Mouse (Mus musculus) embryonic facial prominence, embryonic 11.5 days (tissue): ENCODE measurements around the gene Slc38a6. TPM values are rescaled to one million over a fixed set of nuclear protein-coding genes. Genes with fewer than 3 reads are reported as not detected.

Experiments used
- ATAC-seq: fragments of 200-750 bp; cut with Nextera tagmentation; replicated peaks from 2 replicates; pipeline ENCODE4 v1.8.0; 2017; ENCODE audit warnings: low read depth; ENCODE audit not compliant: insufficient number of reproducible peaks, low FRiP score, low TSS enrichment
- DNase-seq: peaks from one replicate; pipeline ENCODE4 v3.0.0-alpha.2; 2015; ENCODE audit warnings: low spot score
- H3K27ac ChIP-seq: fragments of 300-500 bp; sonication (generic); replicated peaks from 2 replicates; pipeline ENCODE4 v1.5.1; 2014; ENCODE audit warnings: mild to moderate bottlenecking, low read depth, low read length, control low read depth
- H3K27me3 ChIP-seq: fragments of 300-500 bp; sonication (generic); 2 replicates; pipeline ENCODE4 v1.6.1; 2014; ENCODE audit warnings: mild to moderate bottlenecking, low read length, moderate library complexity, mixed read lengths; ENCODE audit not compliant: control insufficient read depth, insufficient read depth
- H3K36me3 ChIP-seq: fragments of 300-500 bp; sonication (generic); replicated peaks from 2 replicates; pipeline ENCODE4 v1.6.1; 2014; ENCODE audit warnings: low read depth, mild to moderate bottlenecking, low read length, moderate library complexity, mixed read lengths; ENCODE audit not compliant: control insufficient read depth, insufficient read depth
- H3K4me1 ChIP-seq: fragments of 300-500 bp; sonication (generic); 2 replicates; pipeline ENCODE4 v1.6.1; 2014; ENCODE audit warnings: low read length, mixed read lengths; ENCODE audit not compliant: control insufficient read depth, insufficient read depth
- H3K4me2 ChIP-seq: fragments of 300-500 bp; sonication (generic); 2 replicates; pipeline ENCODE4 v1.6.1; 2014; ENCODE audit warnings: low read depth, mild to moderate bottlenecking, control low read depth, low read length, moderate library complexity
- H3K4me3 ChIP-seq: fragments of 300-500 bp; sonication (generic); 2 replicates; pipeline ENCODE4 v1.5.1; 2014; ENCODE audit warnings: low read depth, low read length, control low read depth
- H3K9ac ChIP-seq: fragments of 300-500 bp; sonication (generic); replicated peaks from 2 replicates; pipeline ENCODE4 v1.6.1; 2014; ENCODE audit warnings: mild to moderate bottlenecking, control low read depth, low read length
- H3K9me3 ChIP-seq: fragments of 300-500 bp; sonication (generic); replicated peaks from 2 replicates; pipeline ENCODE4 v1.6.1; 2016; ENCODE audit warnings: mild to moderate bottlenecking, low read length, inconsistent platforms, mixed read lengths; ENCODE audit not compliant: control insufficient read depth
- WGBS: fragments of 180-500 bp; shearing (Covaris S2); extraction: QIAGEN DNeasy Blood & Tissue Kit; methylation state at CpG from one replicate; pipeline ENCODE4 v1.1.7; 2014; 5-methylcytosine and 5-hydroxymethylcytosine counted together
- polyA plus RNA-seq: library from polyadenylated mRNA; unstranded; fragments of >200 nt; fragmentation: Nextera tagmentation; extraction: Ambion mirVana; gene quantifications from 2 replicates; pipeline ENCODE4 v1.2.1, GENCODE M21; 2014

The Slc38a6 gene
- polyA plus RNA-seq, 1 experiment from 2014 or later, result 12.8 TPM

DNA sequence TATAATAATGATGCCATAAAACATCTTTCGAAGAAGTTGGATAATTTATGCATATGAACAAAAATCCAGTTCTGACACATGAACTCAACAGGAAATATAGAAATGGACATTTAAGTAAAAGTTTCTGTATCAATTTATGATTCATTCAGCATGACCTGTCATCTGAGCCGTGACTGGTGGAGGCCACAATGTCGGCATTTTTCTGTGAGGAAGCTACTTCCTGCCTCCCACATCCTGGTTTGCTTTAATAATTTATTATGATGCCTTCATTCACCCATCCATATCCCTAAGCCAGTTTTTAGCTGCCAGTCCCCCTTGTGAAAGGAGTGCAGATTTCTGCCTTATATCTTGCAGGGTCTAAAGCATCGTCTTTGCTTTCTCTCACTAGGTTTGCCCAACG lies 91.4 kb downstream of the Slc38a6 start:
- no peak for DNase-seq
- peaks cover 4% of the 10 kb centered on the region; the same call in 1 of the 2 replicates for H3K4me1 ChIP-seq
- no peak overlapping the region for H3K9ac ChIP-seq
- no peaks in the 10 kb centered on the region for H3K36me3 ChIP-seq
- no peak overlapping the region for H3K27ac ChIP-seq
- WGBS, result 87% methylated on average over 5 of the region's 5 CpGs
- H3K9me3 ChIP-seq, result no peaks in the 10 kb centered on the region
- H3K27me3 ChIP-seq, result no peaks in the 10 kb centered on the region
- ATAC-seq, result no peak
- H3K4me3 ChIP-seq, result no peak overlapping the region
- H3K4me2 ChIP-seq, result no peak overlapping the region

DNA sequence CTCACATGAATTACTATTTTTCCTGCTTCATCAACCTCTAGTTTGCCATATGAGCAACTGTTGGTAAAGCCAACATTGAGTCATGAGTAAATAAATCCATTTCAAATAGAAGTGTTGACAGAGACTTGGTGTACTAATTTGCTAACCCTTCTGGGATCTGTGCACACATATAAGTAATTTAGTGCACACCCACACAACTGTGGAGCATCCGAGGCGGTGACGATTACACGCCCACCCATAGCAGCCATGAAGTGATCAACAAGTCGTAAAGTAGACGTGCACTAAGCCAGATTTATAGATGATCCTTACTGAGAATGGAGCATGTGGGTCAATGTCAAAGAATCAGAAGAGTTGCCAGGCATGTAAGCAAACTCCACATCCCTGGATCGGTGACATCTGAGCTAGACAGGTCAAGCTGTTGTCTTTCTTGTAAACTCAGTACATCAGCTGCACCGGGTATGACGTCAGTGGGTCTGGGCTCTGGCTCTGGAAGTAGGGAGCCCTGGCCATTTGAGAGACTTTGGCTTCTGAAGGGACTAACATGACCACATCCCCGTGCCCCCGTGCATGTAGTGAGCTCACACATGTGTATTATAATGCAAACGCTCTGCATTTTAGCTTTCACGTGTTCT lies 92.3 kb downstream of the Slc38a6 start:
- Histone ChIP-seq H3K27ac (no peak overlapping the region), H3K9ac (no peak overlapping the region), H3K4me2 (no peak overlapping the region), H3K27me3 (no peaks in the 10 kb centered on the region), H3K36me3 (no peaks in the 10 kb centered on the region), H3K4me1 (peaks cover 4% of the 10 kb centered on the region; the same call in 1 of the 2 replicates), H3K9me3 (no peaks in the 10 kb centered on the region), H3K4me3 (no peak overlapping the region)
- 92% methylated on average over 13 of the region's 13 CpGs for WGBS
- no peak for DNase-seq
- ATAC-seq, result no peak

DNA sequence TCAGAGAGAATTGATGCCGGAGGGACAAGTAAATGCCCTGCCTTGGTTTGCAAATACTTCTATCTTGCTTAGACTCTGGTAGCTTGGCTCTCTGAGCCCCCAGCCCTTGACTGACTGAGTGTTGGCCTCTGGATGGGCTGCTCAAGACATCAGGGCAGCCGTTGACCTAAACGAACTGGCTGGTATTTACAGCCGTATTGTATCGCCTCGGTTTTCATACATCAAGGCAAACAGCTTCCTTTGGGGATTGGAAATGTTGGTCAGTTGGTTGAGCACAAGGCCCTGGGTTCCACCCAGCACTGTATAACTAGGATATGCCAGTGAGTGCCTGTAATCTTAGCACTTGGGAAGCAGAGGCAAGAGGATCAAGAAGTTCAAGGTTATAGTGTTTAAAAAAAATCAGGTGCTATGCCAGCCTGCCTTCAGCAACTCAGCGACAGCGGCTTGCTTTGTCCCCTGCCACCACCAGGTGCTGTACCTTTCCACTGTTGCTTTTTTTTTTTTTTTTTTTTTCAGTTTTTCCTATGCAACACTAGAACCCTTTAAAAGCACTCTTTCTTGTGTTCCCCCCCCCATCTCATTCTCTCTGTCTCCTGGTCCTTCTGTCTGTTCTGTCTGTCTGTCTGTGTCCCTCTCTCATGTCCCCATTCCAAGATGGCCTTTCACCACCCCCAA lies 94.2 kb downstream of the Slc38a6 start:
- ATAC-seq (no peak), DNase-seq (no peak)
- H3K27me3 ChIP-seq, result no peaks in the 10 kb centered on the region

DNA sequence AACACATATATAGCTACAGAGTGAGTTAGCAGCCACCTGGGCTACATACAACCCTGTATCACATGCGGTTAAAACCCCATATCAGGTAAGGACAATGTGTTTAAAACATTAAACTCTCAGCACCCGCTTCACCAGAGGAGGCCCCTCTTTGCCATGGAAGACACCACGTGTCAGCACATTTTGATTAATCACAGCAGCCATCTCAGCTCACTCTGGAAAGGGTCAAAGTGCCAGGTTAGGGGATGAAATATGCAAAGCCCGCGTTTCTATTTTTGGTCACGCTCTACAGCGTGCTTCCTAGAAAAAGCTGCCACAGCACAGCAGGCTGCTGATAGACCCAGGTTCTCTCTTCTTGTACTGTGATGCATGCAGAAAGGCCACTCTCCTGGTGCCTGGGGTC lies 94.9 kb downstream of the Slc38a6 start:
- no peak overlapping the region for H3K4me3 ChIP-seq
- H3K9ac ChIP-seq, result no peak overlapping the region
- H3K4me2 ChIP-seq, result no peak overlapping the region
- no peak overlapping the region for H3K27ac ChIP-seq
- no peaks in the 10 kb centered on the region for H3K27me3 ChIP-seq
- no peaks in the 10 kb centered on the region for H3K9me3 ChIP-seq
- peaks cover 4% of the 10 kb centered on the region; the same call in 1 of the 2 replicates for H3K4me1 ChIP-seq
- no peak for DNase-seq
- ATAC-seq, result no peak
- 61% methylated on average over 7 of the region's 7 CpGs for WGBS
- H3K36me3 ChIP-seq, result no peaks in the 10 kb centered on the region

More for the DNA sequence above, 94.2 kb downstream of the Slc38a6 start:
- WGBS, result 85% methylated on average over 8 of the region's 8 CpGs
- Histone ChIP-seq H3K4me3 (no peak overlapping the region), H3K9me3 (no peaks in the 10 kb centered on the region), H3K36me3 (no peaks in the 10 kb centered on the region), H3K9ac (no peak overlapping the region), H3K4me2 (no peak overlapping the region), H3K27ac (no peak overlapping the region), H3K4me1 (peaks cover 4% of the 10 kb centered on the region; the same call in 1 of the 2 replicates)

DNA sequence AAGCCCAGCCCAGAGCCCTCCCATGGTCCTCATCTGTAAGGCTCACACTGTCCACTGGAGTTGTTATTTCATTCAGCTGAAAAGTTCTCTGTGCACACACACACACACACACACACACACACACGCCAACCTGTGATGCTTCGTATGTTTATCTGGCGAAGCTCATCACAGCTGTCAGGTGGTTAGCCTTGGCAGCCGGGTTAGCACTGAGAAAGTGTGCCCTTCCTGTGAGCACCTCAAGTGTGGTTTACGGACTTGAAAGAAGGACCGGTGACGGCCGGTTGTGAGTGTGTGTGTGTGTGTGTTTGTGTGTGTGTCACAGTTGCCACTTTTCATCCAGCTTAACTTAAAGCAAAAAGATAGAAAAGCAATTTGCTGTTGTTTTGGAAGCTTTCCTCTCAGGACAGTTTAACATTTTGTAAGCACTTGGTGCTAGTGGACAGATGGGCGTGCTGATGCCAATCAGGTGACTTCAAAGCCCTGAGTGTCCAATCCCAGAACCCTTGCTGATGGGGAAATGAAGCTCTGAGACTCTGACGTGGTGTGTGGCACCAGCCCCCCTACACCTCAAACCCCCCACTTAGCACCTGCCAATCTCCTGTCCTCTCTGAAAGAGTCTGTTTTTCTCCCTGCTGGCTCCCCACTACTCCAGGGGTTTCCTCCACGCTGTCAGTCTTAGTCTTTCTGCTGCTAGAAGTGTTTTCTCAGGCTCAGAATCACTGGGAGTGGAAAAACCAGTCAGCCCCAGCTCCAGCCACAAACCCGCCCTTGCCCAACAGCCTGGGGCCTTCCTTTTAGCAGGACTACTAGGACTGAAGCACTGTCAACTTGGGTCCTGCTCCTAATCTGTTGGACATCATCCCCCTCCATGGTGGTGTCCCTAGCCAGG lies 96.0 kb downstream of the Slc38a6 start:
- H3K9me3 ChIP-seq, result no peaks in the 10 kb centered on the region
- H3K4me1 ChIP-seq, result peaks cover 4% of the 10 kb centered on the region; the same call in 1 of the 2 replicates
- H3K9ac ChIP-seq, result no peak overlapping the region
- 74% methylated on average over 12 of the region's 12 CpGs for WGBS
- no peak overlapping the region for H3K4me2 ChIP-seq
- ATAC-seq (no peak), DNase-seq (no peak)
- H3K4me3 ChIP-seq, result no peak overlapping the region
- H3K27me3 ChIP-seq, result no peaks in the 10 kb centered on the region
- no peak overlapping the region for H3K27ac ChIP-seq
- no peaks in the 10 kb centered on the region for H3K36me3 ChIP-seq

DNA sequence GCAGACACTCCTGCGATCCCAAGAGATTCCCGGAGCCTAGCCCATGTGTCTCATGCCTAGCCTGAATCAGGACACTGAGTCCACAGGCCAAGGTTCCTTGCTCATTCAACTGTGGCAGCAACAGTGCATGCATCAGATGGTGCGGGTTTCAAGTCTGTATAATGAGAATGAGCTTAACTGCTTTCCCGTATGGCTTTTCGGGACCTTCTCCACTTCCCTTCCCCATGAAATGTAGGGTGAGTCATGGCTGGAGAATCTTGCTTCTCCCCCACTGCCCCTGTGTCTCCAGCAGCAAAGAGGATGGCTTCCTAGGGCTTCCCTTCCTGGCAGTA lies 96.6 kb downstream of the Slc38a6 start:
- Histone ChIP-seq H3K4me2 (no peak overlapping the region), H3K36me3 (no peaks in the 10 kb centered on the region), H3K27me3 (no peaks in the 10 kb centered on the region), H3K4me1 (peaks cover 4% of the 10 kb centered on the region; the same call in 1 of the 2 replicates), H3K27ac (no peak overlapping the region), H3K9ac (no peak overlapping the region), H3K9me3 (no peaks in the 10 kb centered on the region), H3K4me3 (no peak overlapping the region)
- WGBS, result 70% methylated on average over 5 of the region's 5 CpGs
- DNase-seq, result no peak
- no peak for ATAC-seq

DNA sequence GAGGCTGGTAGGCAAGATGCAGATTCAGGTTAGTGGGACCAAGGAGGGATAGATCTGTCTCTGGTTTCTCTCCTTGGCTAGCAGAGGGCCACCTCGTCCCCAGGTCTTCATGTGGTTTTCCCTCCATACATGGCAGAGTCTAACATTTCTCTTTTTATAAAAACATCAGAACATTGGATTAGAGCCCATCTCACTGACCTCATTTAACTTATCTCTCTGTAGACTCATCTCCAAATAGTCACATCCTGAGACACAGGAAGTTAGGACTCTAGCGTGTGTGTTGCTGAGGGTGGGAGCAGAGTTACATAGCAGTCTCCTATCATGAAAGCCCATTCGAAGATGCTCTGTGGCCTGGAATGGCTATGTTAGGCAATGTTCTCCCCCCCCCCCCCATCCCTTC lies 97.3 kb downstream of the Slc38a6 start:
- Histone ChIP-seq H3K9ac (no peak overlapping the region), H3K36me3 (no peaks in the 10 kb centered on the region), H3K27ac (no peak overlapping the region), H3K27me3 (no peaks in the 10 kb centered on the region), H3K4me2 (no peak overlapping the region), H3K4me3 (no peak overlapping the region), H3K9me3 (no peaks in the 10 kb centered on the region), H3K4me1 (peaks cover 4% of the 10 kb centered on the region; the same call in 1 of the 2 replicates)
- DNase-seq (no peak), ATAC-seq (no peak)
- 88% methylated on average over 3 of the region's 3 CpGs for WGBS

DNA sequence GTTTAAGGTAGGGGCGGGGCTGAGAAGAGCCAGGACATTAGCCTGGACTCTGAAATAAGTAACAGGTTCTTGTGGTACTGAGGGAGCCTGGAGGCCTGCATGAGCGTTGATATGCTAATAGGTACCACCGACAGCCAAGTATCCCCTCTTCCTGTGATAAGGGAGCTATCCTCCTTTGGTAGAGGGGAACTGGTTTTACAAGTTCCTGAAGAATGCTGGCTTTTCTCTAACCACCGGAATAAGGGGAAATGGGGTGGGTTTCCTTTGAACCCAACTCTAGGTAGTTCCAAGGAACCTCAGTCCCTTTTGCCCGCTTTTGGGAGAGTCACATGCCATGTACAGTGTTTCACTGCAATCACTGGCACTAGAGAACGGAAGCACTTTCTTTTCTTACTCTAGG lies 98.2 kb downstream of the Slc38a6 start:
- 48% methylated on average over 6 of the region's 6 CpGs for WGBS
- Histone ChIP-seq H3K27me3 (no peaks in the 10 kb centered on the region), H3K9me3 (no peaks in the 10 kb centered on the region), H3K27ac (no peak overlapping the region), H3K4me3 (no peak overlapping the region), H3K4me2 (no peak overlapping the region), H3K36me3 (no peaks in the 10 kb centered on the region), H3K4me1 (peaks cover 4% of the 10 kb centered on the region; the same call in 1 of the 2 replicates), H3K9ac (no peak overlapping the region)
- ATAC-seq, result no peak
- no peak for DNase-seq
